Mouse (Mus musculus) intestine, postnatal 0 days (tissue): ENCODE results near the gene Set. TPM values are rescaled to one million over a fixed set of nuclear protein-coding genes. Genes with fewer than 3 reads are reported as not detected.

Source experiments
- ATAC-seq: fragments of 200-750 bp; cut with Nextera tagmentation; 2 replicates; pipeline ENCODE4 v1.8.0; 2017; ENCODE audit warnings: mild to moderate bottlenecking, moderate TSS enrichment, moderate library complexity
- H3K27ac ChIP-seq: fragments of 300-500 bp; sonication (generic); 2 replicates; pipeline ENCODE4 v1.5.1; 2014; ENCODE audit warnings: mild to moderate bottlenecking, low read depth, low read length, moderate library complexity
- H3K27me3 ChIP-seq: fragments of 300-500 bp; sonication (generic); replicated peaks from 2 replicates; pipeline ENCODE4 v1.6.1; 2014; ENCODE audit warnings: low read length, mixed read lengths; ENCODE audit not compliant: control insufficient read depth, insufficient read depth
- H3K36me3 ChIP-seq: fragments of 300-500 bp; sonication (generic); 2 replicates; pipeline ENCODE4 v1.6.1; 2014; ENCODE audit warnings: mild to moderate bottlenecking, moderate library complexity; ENCODE audit not compliant: control insufficient read depth, insufficient read depth
- H3K4me1 ChIP-seq: fragments of 300-500 bp; sonication (generic); replicated peaks from 2 replicates; pipeline ENCODE4 v1.6.1; 2014; ENCODE audit warnings: antibody characterized with exemption, low read length, mixed read lengths; ENCODE audit not compliant: control insufficient read depth, insufficient read depth
- H3K4me2 ChIP-seq: fragments of 300-500 bp; sonication (generic); replicated peaks from 2 replicates; pipeline ENCODE4 v1.6.1; 2014; ENCODE audit warnings: low read depth, mild to moderate bottlenecking, moderate library complexity
- H3K4me3 ChIP-seq: fragments of 300-500 bp; sonication (generic); 2 replicates; pipeline ENCODE4 v1.5.1; 2014; ENCODE audit warnings: low read depth, low read length
- H3K9ac ChIP-seq: fragments of 300-500 bp; sonication (generic); 2 replicates; pipeline ENCODE4 v1.6.1; 2014; ENCODE audit warnings: mild to moderate bottlenecking, low read depth, low read length
- H3K9me3 ChIP-seq: fragments of 300-500 bp; sonication (generic); 2 replicates; pipeline ENCODE4 v1.6.1; 2016; ENCODE audit warnings: mixed run types; ENCODE audit not compliant: control insufficient read depth
- CTCF ChIP-seq: sonication (generic); IDR thresholded peaks from 2 replicates; pipeline ENCODE4 v1.5.1; 2016; ENCODE audit warnings: low read depth, mild to moderate bottlenecking, control low read depth, antibody characterized with exemption, moderate library complexity
- WGBS: fragments of 180-500 bp; shearing (Covaris S2); extraction: QIAGEN DNeasy Blood & Tissue Kit; methylation state at CpG from one replicate; pipeline ENCODE4 v1.1.7; 2014; 5-methylcytosine and 5-hydroxymethylcytosine counted together
- polyA plus RNA-seq: library from polyadenylated mRNA; unstranded; fragments of >200 nt; fragmentation: Nextera tagmentation; extraction: Ambion mirVana; gene quantifications from 2 replicates; pipeline ENCODE4 v1.2.1, GENCODE M21; 2015

Gene Set
- polyA plus RNA-seq, 1 experiment from 2014 or later, result 174 TPM

GRCm38 (mm10) chr2:30108260-30108659 is 51.1 kb downstream of the Set start:
- Histone ChIP-seq H3K4me3 (no peak overlapping the region), H3K4me1 (no peaks in the 10 kb centered on the region), H3K27me3 (no peaks in the 10 kb centered on the region), H3K36me3 (peaks cover 48% of the 10 kb centered on the region), H3K9ac (no peak overlapping the region), H3K9me3 (no peaks in the 10 kb centered on the region), H3K4me2 (no peak overlapping the region), H3K27ac (no peak overlapping the region)
- 0 out of 2 replicates have a peak, but pooled peaks have one; percentile 12 for ATAC-seq
- TF ChIP-seq CTCF, result no peak
- 79% methylated on average over 4 of the region's 4 CpGs for WGBS

- ATAC-seq, result no peak
- H3K9ac ChIP-seq, result no peak overlapping the region
- 92% methylated on average over 2 of the region's 2 CpGs for WGBS
Measured at GRCm38 (mm10) chr2:30111500-30111899, 54.3 kb downstream of the Set start.

GRCm38 (mm10) chr2:30112564-30112963 is 55.4 kb downstream of the Set start:
- Histone ChIP-seq H3K4me3 (no peak overlapping the region), H3K4me1 (no peaks in the 10 kb centered on the region), H3K4me2 (no peak overlapping the region), H3K27ac (no peak overlapping the region), H3K27me3 (no peaks in the 10 kb centered on the region), H3K9ac (no peak overlapping the region), H3K9me3 (no peaks in the 10 kb centered on the region), H3K36me3 (peaks cover 45% of the 10 kb centered on the region)
- 88% methylated on average over 5 of the region's 5 CpGs for WGBS
- no peak for ATAC-seq
- TF ChIP-seq CTCF, result no peak

More at GRCm38 (mm10) chr2:30111500-30111899, 54.3 kb downstream of the Set start:
- peaks cover 45% of the 10 kb centered on the region for H3K36me3 ChIP-seq
- H3K4me1 ChIP-seq, result no peaks in the 10 kb centered on the region
- H3K4me3 ChIP-seq, result no peak overlapping the region
- H3K9me3 ChIP-seq, result no peaks in the 10 kb centered on the region
- no peak overlapping the region for H3K4me2 ChIP-seq
- H3K27ac ChIP-seq, result no peak overlapping the region
- H3K27me3 ChIP-seq, result no peaks in the 10 kb centered on the region
- no peak for TF ChIP-seq CTCF

- 52% methylated on average over 6 of the region's 6 CpGs for WGBS
- no peak overlapping the region for H3K4me2 ChIP-seq
- no peak for ATAC-seq
- no peaks in the 10 kb centered on the region for H3K27me3 ChIP-seq
- H3K36me3 ChIP-seq, result peaks cover 6% of the 10 kb centered on the region
- H3K4me1 ChIP-seq, result no peaks in the 10 kb centered on the region
- no peak for TF ChIP-seq CTCF
- H3K27ac ChIP-seq, result no peak overlapping the region
- H3K4me3 ChIP-seq, result no peak overlapping the region
- H3K9ac ChIP-seq, result no peak overlapping the region
- no peaks in the 10 kb centered on the region for H3K9me3 ChIP-seq
Measured at GRCm38 (mm10) chr2:30119641-30120051, 62.5 kb downstream of the Set start.

- WGBS, result 94% methylated on average over 4 of the region's 4 CpGs
- Histone ChIP-seq H3K36me3 (peaks cover 6% of the 10 kb centered on the region), H3K4me1 (no peaks in the 10 kb centered on the region), H3K4me3 (no peak overlapping the region), H3K27ac (no peak overlapping the region), H3K4me2 (no peak overlapping the region), H3K9ac (no peak overlapping the region), H3K27me3 (no peaks in the 10 kb centered on the region), H3K9me3 (no peaks in the 10 kb centered on the region)
- no peak for ATAC-seq
- no peak for TF ChIP-seq CTCF
Measured at GRCm38 (mm10) chr2:30120269-30120668, 63.1 kb downstream of the Set start.

Other genes with a start within 250 kb of the Set start
- gene Urm1, start 237.3 kb upstream of the Set start, polyA plus RNA-seq, result 19.5 and 24.9 TPM in 2 replicates
- 9.5 and 10.6 TPM in 2 replicates for gene Cercam, start 188.2 kb upstream of the Set start, polyA plus RNA-seq
- 15.7 and 17.0 TPM in 2 replicates for gene Odf2, start 168.2 kb upstream of the Set start, polyA plus RNA-seq
- 14.3 and 14.5 TPM in 2 replicates for gene Gle1, start 122.0 kb upstream of the Set start, polyA plus RNA-seq
- gene Sptan1, start 91.8 kb upstream of the Set start, polyA plus RNA-seq, result 58.6 and 60.9 TPM in 2 replicates
- 4.9 and 5.9 TPM in 2 replicates for gene Wdr34, start 8.5 kb upstream of the Set start, polyA plus RNA-seq
- 2.8 and 3.4 TPM in 2 replicates for gene Pkn3, start 20.3 kb downstream of the Set start, polyA plus RNA-seq
- gene Zdhhc12, start 36.3 kb downstream of the Set start, polyA plus RNA-seq, result 90.9 and 91.3 TPM in 2 replicates
- 2.6 and 2.8 TPM in 2 replicates for gene Zer1, start 67.2 kb downstream of the Set start, polyA plus RNA-seq
- gene Tbc1d13, start 76.4 kb downstream of the Set start, polyA plus RNA-seq, result 5.3 and 8.5 TPM in 2 replicates
- gene Endog, start 114.1 kb downstream of the Set start, polyA plus RNA-seq, result 56.3 and 59.3 TPM in 2 replicates
- gene Spout1, start 121.1 kb downstream of the Set start, polyA plus RNA-seq, result 17.3 and 18.7 TPM in 2 replicates
- 17.3 and 20.5 TPM in 2 replicates for gene Kyat1, start 148.5 kb downstream of the Set start, polyA plus RNA-seq
- gene Lrrc8a, start 180.3 kb downstream of the Set start, polyA plus RNA-seq, result 40.4 and 40.5 TPM in 2 replicates
- gene Gm28035, start 183.2 kb downstream of the Set start, polyA plus RNA-seq, result 0.03 and 0.04 TPM in 2 replicates
- gene Phyhd1, start 208.8 kb downstream of the Set start, polyA plus RNA-seq, result 3.1 and 3.7 TPM in 2 replicates
- not detected in 2 replicates for gene Gm28038, start 223.7 kb downstream of the Set start, polyA plus RNA-seq
- 23.7 and 24.7 TPM in 2 replicates for gene Dolk, start 229.0 kb downstream of the Set start, polyA plus RNA-seq
- 7.1 and 9.1 TPM in 2 replicates for gene Nup188, start 229.0 kb downstream of the Set start, polyA plus RNA-seq